Mouse (Mus musculus) cerebellum, postnatal 25 days (tissue): ENCODE data around the gene Asb16.

Experiments
- DNase-seq, 2 experiments: peaks; one replicate each; pipeline ENCODE4 v3.0.0; 2021; ENCODE audit warnings: mixed read lengths in 2 of 2

Asb16 gene

GRCm38 (mm10) chr11:102288027-102288804 lies 19.7 kb downstream of the Asb16 start:
- no peak for DNase-seq

- DNase-seq, result no peak
These were observed 20.4 kb downstream of the Asb16 start for GRCm38 (mm10) chr11:102288913-102289312.

- DNase-seq, result no peak
These were observed 21.1 kb downstream of the Asb16 start for GRCm38 (mm10) chr11:102289511-102290100.

GRCm38 (mm10) chr11:102290141-102290540 lies 21.6 kb downstream of the Asb16 start:
- DNase-seq, result no peak

- DNase-seq, result no peak
These were observed 22.6 kb downstream of the Asb16 start for GRCm38 (mm10) chr11:102291051-102291535.

GRCm38 (mm10) chr11:102293971-102294370 lies 25.4 kb downstream of the Asb16 start:
- DNase-seq, result peak in 1 of 2 experiments; percentile 23

GRCm38 (mm10) chr11:102294416-102294815 lies 25.9 kb downstream of the Asb16 start:
- DNase-seq, result no peak

- peak in 1 of 2 experiments; percentile 53 for DNase-seq
These were observed 26.5 kb downstream of the Asb16 start for GRCm38 (mm10) chr11:102294887-102295597.

GRCm38 (mm10) chr11:102295598-102296471 lies 27.3 kb downstream of the Asb16 start:
- DNase-seq, result peak; percentile 47 to 65

- peak; percentile 97 to 99 for DNase-seq
These were observed 28.2 kb downstream of the Asb16 start, which contains the start of gene Atxn7l3 for GRCm38 (mm10) chr11:102296491-102297472. TSS of gene Atxn7l3 (minus strand) at chr11:102296631.

GRCm38 (mm10) chr11:102297577-102298556 lies 29.3 kb downstream of the Asb16 start:
- DNase-seq, result no peak

- DNase-seq, result peak; percentile 63 to 82
These were observed 31.3 kb downstream of the Asb16 start for GRCm38 (mm10) chr11:102299839-102300238.

- DNase-seq, result no peak
These were observed 35.6 kb downstream of the Asb16 start for GRCm38 (mm10) chr11:102304141-102304540.

- DNase-seq, result no peak
These were observed 36.8 kb downstream of the Asb16 start for GRCm38 (mm10) chr11:102305359-102305758.

GRCm38 (mm10) chr11:102308104-102308503 lies 39.6 kb downstream of the Asb16 start:
- DNase-seq, result no peak

- peak; percentile 96 to 97 for DNase-seq
These were observed 40.4 kb downstream of the Asb16 start for GRCm38 (mm10) chr11:102308979-102309378.

- peak in 1 of 2 experiments; percentile 58 for DNase-seq
These were observed 41.5 kb downstream of the Asb16 start for GRCm38 (mm10) chr11:102309821-102310617.

- DNase-seq, result no peak
These were observed 42.5 kb downstream of the Asb16 start for GRCm38 (mm10) chr11:102310768-102311695.
